Mouse (Mus musculus) gastrocnemius, postnatal 4 days (tissue): ENCODE data around the gene Nrcam. TPM values are rescaled to one million over a fixed set of nuclear protein-coding genes. Genes with fewer than 3 reads are reported as not detected.

Experiments used
- DNase-seq, 2 experiments: peaks; one replicate each; pipeline ENCODE4 v3.0.0; 2021 to 2022; ENCODE audit warnings: low spot score in 2 of 2, mixed read lengths in 2 of 2
- total RNA-seq, 2 experiments: library from RNA; stranded (reverse); gene quantifications; 2 replicates each; pipeline ENCODE4 v1.2.3; 2021

The Nrcam gene
- total RNA-seq, 2 experiments from 2014 or later: 8.0 to 11.3 TPM

DNA sequence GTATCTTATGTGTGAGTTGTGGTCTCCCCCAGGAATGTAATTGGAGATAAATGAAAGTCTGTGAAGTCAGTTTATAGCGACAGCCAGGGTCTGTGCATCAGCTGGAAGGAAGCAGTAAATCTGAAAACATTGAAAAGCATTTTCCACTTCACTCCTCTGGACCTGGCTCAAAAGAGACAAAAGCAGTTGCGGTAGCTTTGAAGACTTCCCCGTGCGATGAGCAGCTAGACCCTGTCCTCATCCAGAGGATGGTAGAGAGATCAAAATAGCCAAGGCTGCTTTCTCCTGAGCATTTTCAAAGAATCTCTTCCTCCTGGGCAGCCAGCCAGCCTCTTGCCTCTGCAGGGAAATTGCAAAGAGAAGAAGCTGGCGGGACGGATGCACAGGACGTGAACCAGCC is 102.3 kb downstream of the Nrcam start:
- no peak for DNase-seq

DNA sequence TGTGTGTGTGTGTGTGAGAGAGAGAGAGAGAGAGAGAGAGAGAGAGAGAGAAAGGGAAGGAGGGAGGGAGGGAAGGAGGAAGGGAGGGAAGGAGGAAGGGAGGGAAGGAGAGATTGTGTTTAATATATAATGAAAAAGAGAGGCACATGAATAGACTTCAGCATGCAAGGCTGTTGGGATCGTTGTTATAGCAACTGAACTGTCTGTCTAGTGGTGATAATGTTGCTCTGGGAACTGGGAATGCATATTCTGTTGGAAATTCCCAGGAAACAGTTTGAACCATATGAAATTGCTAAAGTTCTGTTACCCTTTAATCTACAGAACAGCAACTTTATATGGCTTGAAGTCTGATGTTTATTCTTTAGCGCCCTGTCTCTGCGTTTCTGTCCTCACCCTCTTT is 104.0 kb downstream of the Nrcam start:
- no peak for DNase-seq

DNA sequence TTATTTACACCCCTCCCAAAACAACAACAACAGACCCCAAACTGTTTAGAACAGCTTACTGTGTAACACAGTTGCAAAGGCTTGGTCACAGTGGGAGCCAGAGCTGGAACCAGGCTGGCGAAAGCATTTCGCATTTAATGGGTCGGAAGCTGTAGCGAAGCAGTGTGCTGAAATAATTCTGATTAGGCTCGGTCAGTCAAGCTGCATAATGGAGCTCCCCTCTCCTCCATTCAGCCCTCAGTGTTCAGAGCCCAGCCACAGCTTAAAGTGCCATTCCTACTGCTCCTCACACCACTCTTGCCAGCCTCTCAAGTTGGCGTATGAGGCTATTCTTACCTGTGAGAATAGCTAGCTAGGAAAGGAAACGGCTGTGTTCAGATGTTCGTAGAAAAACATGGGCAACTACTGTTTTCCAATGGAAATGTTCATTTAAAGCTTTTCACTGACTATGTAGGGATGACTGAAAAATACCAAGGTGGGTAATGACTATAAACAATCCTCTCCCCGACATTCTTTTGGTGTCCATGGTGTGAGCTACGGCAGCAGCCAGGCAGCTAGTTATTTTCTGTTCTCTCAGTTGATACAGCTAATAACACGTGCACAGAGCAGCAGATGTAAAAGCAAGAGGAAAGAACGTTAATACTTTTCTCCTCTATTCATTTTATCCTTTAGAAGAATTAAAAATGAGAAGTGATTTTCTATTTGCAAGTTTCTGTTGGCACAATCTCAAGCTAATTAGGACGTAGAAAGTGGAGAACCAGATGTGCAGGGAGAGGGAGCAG is 108.6 kb downstream of the Nrcam start:
- no peak for DNase-seq

DNA sequence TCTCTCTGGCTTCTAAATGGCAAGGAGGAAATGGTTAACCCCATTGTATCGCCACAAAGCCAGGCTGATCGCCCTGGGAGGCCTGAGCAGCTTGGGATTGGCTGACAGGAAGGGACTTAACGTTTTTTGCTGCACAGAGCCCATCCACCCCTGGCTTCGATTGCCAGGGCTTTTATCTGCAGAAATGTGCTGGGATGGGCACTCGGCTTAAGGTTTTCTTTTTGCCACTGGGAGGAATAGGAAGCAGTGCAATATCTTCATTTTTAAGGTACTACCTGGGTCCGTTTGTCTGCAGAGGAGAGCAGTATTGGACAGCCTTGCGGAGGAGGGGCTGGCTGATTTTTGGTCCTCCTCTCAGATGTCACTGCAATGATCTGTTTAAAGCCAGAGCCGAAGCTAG is 110.2 kb downstream of the Nrcam start:
- no peak for DNase-seq

DNA sequence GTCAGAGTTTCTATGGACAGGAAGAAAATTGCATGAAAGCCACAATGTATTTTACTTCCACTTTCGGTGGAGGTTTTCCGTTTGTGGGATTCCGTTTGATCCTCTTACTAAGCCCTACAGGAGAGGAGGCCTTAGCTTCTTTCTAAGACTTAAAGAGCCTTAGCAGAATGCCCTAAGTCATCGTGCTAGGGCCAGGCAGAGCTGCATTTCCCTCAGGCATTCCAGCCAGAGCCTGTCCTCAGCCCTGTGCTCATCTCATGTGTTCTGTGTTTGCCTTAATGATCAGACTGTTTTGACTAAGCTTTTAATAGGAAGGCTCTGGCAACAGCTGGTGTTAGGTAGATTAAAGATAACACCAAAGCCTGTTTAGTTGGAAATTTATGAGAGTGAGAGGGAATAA is 111.5 kb downstream of the Nrcam start:
- no peak for DNase-seq

DNA sequence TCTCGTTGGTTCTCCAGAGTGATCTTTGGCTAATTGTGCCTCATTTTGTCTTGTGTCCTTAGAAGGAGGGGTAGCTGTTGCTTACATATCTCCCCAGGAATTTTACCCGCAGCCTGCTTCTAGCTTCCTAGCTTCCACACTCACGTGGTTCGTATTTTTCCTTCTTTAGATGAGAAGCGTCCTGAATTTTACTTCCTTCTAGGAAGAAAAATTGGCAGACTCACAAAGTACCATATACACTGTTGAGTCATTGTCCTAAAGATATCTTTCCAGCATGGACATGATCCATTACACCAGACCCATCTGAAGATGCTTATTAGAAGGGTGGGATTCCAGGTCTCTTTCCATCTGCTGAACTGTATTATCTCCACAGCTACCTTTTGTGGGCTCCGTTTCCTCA is 122.2 kb downstream of the Nrcam start:
- no peak for DNase-seq

DNA sequence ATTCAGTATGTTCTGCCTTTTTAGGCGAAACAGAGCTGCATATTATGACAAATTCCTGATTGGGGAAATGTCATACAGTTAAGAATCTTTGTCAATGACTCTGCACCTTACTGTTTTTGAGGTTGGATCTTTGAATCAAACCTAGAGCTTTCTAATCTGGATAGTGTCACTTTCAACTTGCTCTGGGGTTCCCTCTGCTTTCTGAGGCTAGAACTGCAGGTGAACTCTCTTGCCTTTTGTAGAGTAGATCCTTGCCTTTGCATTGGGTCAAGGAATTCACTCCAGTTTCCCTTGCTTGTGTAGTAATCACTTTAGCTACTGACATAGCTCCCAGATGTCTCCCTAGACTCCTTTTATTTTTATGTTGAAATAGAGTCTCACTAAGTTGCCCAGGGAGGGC is 123.1 kb downstream of the Nrcam start:
- no peak for DNase-seq

DNA sequence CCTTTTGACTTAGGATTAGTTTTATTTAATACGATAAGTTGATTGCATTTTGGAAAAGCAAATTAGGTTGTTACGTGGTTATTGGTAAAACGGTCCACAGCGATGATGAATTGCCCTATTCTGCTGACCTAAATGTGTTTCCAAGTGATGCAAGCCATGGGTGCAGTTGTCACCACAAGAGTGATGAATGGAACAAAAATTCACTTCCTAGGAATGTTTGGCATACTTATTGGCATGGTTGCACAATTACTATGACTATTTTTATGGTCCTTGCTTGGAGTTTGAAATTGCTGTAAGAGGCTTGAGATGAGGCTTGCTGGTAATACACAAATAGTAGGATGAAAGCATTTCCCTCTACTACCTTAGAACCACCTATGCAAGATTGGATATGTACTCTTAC is 125.1 kb downstream of the Nrcam start:
- no peak for DNase-seq

DNA sequence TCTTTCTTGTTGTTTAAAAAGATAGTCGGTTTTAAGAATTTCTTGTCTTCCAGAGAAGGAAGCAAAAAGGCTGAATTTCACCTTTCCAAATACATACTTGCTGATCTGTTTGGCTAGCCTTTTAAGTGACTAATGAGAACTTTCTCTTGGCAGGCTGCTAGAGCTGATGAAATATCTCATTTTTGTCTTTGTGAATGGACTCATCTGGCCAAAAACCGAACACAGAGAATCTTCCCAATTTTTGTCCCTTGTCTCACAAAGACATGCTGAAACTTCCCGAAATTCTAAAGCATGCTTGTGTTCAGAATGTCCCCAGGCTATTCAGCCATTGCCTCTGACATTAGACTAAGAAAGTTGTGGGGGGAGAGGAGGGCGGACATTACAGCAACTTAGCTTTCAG is 129.3 kb downstream of the Nrcam start:
- no peak for DNase-seq

DNA sequence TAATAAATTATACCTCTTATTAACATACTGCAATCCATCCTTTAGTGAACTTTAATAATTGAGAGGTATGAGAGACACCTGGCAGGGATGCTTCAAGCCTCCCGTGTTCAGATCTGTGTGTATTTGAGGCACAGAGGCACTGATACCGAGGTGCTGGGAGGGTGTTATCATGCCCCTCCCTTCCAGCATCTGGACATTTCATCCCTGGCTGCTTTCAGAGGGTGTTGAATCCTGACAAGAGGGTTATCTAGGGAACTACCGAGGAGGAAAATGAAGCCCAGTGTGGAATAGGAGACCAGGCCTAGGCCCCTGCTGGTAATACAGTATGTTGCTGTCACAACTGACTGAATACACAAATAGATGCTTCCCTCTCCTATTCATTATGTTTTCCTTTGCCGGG is 133.8 kb downstream of the Nrcam start:
- no peak for DNase-seq

DNA sequence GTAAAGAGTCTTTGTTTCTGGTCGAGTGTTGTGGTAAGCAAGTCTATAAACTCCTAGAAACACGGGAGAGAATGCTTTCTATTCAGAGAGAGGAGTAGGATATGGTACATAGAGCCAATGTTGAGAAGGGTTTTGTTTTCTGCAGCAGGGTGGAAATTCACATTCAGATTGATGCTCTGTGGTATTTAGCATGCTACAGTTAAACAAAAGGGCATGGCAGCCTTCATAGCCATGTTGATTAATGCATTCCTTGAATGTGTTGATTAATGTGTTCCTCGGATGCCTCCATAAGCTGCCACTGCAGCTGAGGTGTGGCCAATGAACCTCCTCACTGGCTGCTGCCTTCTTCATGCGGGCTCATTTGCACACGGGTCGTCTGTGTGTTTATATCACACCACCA is 134.3 kb downstream of the Nrcam start:
- no peak for DNase-seq

DNA sequence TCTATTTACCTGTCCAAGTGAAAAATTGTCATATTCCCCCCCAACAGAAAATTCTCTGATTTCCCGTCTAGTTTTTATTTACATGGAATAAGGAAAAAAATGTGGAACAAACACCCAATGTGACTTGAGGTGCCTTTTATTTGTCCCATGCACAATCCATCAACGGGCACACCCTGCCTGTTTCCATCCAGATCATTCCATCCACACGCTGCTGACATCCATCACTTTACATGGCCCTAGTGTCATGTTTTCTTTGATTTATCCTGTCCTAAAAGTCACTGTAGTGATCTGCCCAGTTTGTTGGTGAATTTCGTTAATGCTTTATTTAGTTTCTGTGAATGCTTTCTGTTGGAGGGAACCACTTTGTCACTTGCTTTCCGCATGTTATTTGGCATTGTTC is 142.4 kb downstream of the Nrcam start:
- no peak for DNase-seq

DNA sequence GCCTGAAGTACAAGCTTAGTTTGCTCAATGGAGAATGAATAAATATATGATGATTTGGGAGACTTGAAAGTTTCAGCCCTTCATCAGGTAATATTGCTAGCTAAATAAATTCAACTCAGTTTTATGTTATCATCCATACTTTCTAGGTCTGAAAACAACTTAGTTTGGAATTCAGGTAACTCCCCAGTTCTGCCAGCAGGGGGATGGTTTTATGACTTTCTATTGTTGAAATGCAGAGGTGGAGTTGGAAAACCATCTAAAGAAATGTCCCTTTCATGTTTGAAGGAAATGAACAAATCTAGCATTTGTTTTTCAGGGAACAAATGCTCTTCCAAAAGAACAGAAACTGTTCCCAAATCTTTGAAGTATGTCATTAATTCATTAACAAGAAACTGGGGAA is 146.7 kb downstream of the Nrcam start:
- no peak for DNase-seq

DNA sequence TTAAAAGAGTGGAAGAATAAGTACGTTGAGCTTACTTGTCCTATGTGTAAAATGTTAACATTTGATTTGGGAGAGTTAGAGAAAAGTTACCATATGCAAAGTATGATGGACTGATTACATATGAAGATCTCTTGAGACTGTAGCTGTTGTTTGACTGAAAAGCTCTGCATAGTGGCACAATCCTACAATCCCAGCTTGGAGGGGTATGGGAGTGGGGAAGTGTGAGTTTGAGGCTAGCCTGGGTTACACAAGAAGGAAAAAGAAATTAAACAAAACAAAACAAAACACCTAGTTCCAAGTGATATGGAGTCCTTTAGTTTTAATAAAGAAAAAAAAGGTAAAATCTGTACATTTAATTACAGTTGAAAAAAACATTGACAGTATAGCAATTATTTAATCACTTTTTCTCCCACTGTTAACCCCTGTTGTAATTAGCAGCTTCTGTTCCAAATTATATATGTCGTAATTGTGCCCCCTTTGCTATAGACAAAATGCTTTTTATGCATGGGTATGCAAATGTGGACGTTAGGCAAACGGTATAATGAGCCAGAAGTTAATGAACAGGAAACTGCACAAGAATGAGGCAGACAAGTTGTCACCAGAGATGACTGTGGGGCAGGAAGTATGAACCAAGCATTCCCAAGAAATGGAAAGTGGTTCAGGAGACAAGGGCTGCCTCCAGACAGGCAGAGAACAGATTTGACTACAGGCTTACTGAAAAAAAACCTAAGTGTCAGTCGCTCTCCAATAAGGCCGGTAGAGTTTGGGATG is 150.8 kb downstream of the Nrcam start:
- DNase-seq: no peak

DNA sequence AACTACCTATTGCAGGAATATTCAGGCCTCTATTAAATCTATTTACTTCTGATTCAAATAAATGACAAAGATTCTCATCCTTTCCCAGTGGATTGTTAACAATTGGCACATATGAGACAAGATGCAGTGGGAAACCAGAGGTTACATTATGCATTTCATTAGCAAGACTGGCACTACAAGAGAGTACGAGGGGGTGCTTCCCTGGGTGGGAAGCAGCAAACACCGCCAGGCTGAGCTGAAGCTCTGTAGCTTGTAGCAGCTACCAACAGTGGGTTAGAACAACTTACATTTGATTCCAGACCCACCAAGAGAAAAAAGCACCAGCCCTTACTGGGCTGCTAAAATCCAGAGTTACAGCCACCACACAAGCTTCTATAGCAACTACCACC is 151.3 kb downstream of the Nrcam start:
- DNase-seq: no peak

DNA sequence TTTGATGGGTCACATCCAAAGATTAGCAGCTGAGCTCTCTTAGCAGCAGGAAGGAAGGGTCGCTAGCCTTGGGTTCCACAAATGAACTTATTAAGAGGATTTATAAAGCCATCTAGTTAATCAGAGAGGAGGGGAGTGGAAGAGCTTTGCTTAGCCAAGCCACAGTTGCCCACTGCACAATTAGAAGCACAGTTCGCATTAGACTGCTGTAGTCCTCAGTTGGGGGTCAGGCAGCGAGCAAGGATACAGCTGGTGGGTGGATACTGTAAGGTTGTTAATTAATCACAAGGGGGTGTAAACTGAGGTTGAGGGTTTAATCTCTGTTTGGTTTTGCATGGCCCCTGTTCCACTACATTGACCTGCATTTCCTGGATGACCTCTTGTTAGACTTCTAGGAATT is 152.7 kb downstream of the Nrcam start:
- DNase-seq: no peak

DNA sequence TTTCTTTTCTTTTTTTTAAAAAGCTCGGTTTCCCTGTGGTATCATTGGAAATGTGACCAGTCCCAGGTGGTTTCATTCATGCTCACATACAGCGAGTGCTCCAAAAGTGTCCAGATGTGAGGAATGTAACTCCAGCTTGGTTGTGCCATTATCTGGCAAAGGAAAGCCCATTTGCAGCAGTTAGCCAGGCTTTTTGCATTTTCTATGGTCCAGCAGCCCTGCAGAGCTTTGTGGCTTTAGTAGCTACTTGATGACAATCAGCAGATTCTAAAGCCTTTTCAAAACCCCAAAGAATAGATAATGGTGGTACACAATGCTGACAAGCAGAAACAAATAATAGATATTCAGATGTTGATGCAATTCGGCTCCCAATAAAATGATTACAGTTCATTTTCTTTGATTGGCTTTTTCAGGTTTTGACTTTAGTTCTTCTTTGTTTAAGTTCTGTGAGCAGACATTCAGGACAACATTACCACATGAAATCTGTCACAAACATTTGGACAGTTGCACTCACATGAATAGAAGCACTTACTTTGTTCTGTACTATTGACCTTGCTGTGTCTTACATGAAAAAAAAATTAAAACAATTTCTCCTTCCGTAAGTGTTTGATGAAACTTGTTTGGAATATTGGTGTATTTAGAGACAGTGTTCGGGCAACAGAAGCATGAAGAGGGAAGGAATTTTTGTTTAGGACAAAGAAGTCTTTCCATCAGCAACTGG is 164.2 kb downstream of the Nrcam start:
- no peak for DNase-seq

DNA sequence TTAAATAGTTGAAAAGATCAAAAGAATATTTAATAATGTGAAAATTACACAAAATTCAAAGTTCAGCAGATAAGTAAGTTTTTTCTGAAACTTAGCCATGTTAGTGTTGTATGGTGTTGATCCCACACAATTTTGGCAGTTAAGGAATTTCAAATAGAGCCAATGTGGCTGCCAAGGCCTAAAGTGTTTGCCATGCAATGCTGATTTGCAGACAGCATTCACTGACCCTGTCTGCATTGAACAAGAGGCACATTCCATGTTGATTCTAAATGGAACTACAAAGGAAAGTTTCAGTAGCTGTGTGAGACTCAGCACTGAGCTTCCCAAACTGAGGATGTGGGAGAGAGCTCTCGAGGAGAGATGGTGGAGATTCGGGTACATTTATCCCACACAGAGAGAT is 169.1 kb downstream of the Nrcam start:
- DNase-seq: no peak

DNA sequence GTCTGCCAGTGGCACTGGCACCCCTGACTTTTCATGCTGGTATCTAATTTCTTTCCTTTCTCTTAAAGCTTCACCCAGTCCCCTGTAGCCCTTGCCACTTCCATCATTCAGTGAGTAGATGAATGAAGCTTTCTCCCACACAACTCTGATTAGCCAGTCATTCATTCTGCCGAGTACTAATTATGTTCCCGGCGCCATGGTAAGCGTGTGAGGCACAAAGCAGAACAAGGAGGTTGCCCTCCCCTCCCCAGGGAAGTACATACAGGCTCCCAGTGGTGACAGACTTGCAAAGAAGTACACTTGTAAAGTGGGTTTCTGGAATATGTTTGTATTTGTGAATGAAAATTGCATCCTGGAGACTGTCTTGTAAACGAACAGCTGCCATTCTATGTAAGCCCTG is 170.2 kb downstream of the Nrcam start:
- no peak for DNase-seq

DNA sequence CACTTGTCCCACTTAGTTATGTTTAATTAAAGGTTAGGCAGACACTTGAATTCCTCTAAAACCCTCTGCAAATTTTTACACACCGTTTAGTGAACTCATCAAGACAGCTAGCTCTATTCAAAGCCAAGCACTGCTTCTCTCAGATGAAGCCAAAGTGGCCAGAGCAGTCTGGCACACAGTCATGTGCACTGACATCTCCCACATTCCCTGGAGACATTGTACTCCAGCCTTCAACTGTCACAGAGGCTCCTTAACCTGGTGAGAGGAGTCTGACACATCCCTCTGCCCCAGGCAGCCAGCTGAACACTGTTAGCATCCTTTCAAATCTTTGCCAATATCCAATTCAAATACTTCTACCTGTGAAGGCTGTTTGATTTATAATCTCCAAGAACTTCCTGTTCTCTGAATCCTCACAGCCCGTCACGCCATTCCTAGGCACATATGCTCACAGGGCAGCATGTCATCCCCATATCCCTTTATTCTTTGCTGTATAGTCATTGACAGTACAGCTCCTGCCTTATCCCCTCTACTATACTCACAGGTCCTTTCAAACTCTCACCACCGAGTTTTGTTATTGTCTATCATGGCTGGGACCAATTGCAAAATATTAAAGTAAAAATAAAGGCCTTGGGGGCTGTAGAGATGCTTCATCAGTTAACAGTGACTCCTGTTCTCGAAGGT is 173.3 kb downstream of the Nrcam start:
- DNase-seq: no peak

DNA sequence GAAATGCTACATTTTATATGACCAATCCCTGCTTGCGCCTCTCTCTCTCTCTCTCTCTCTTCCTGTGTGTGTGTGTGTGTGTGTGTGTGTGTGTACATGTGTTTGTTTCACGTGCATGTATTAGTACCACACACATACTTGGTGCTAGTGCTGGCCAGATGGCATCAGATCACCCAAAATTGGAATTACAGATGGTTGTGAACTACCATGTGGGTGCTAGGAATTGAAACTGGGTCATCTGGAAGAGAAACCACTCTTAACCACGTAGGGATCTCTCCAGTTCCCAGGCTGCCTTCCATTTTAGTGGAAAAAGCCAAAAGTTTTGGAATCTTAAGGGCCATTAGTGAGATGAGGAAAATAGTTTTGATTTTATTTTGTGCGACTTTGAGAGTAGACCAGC is 175.1 kb downstream of the Nrcam start:
- no peak for DNase-seq

DNA sequence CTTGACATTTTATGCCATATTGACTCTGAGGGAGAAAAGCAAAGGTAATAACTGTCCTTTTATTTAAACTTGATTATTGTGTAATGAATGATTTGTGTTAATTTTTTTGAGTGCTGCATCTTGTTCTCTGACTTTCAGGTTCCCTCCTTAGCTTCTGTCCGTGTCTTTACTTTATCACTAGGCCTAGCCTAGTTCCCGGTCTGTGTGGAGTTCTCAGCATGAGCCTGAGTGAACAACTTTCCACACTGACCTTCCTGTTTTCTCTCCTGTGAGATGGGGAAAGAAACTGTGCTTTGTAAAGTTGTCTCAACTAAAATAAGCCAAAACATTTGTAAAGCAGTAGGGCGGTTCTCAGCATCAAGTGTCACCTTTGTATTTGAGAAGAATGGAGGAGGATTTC is 179.9 kb downstream of the Nrcam start:
- no peak for DNase-seq
